Mouse (Mus musculus) neural tube, embryonic 10.5 days (tissue): ENCODE data around the gene S100a11.
A peak's percentile ranks its signal among the peaks of the same experiment; 100 is the strongest.
"Not testable (repeated sequence)": the region's sequence is repeated elsewhere in the genome, so short reads cannot be mapped to it uniquely, and the experiment has no call there.

Experiments used
- DNase-seq: peaks from one replicate; pipeline ENCODE4 v3.0.0-alpha.2; 2017; ENCODE audit warnings: low spot score; ENCODE audit errors: extremely low spot score

The S100a11 gene

DNA sequence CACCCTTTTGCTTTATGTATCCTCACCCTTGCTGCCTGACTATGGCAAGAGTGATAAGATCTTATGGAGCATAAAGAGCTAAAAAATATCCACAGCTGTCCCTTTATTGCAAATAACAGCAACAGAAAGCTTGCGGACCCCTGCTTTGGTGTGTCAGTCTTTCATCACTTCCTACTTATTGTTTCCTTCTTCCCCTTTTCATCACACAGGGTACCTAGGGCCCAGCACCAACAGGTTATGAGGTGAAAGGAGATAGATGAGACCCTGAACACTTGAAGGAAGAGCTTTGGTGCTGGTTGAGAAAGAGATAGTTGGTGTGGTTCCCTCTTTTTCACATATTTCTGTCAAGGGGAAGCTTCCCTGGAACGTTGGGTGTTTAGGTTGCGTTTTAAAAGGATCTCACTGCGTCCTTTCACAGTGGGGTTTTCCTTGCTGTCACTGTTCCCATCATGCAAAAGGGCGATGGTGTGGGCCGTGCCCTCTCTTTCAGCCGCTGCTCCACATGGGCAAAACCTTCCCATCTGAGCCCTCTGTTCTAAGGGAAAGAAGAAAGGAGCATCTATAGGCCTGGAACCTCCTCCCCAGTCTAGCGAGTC lies 1.3 kb downstream of the S100a11 start:
- no peak for DNase-seq

DNA sequence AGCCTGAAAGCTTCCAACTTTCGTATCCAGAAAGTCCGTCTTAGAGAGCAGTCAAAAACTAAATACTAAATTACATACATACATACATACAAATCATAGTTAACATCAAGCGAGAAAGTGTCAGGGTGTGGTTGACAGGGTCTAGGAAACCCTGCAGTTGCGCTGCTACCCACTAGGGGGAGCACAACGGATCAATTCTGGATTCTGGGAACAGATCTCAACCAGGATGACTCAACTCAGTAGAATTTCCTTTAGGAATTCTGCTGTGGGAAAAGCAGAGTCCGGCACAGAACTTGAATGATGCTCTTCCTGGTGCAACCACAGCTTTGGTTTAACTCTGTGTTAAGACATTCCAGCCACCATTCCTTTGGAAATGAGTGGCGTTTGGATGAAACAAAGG lies 2.3 kb downstream of the S100a11 start:
- DNase-seq, result peak; percentile 68

DNA sequence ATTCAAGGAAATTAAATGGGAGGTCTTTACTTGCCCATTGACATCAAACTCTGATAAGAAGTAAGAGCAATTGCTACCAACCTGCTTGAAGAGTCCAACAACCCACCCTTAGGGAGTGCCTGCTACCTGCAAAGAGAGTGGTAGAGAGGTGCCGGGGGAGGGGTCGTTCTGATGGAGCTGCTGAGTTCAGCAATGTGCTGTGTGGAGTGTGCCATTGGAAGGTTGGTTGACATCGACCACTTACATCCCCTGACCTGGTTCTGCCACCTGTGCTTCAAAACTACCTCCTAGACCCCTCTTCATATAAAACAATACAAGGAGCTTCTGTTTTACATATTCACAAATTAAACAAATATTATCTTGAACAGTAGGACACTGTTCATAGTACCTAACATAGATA lies 7.0 kb downstream of the S100a11 start:
- no peak for DNase-seq

DNA sequence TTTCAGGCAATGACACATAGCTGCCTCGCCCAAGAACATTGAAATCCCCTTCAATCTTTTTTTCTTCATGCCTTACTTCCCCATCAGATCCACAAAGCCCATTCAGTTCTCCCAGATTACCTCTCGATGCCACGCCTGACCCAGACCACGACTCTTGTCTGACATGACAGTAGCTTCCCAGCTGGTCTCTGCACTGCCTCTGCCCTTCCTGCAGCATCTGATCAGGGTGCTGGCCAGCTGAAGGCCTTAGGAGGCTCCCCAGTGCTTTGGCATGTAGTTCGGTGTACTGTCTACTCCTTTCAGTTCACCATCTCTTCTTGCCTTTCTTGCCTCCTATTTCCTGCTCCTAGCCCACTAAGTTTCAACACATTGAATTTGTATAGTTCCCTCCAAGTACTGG lies 8.5 kb downstream of the S100a11 start:
- no peak for DNase-seq

DNA sequence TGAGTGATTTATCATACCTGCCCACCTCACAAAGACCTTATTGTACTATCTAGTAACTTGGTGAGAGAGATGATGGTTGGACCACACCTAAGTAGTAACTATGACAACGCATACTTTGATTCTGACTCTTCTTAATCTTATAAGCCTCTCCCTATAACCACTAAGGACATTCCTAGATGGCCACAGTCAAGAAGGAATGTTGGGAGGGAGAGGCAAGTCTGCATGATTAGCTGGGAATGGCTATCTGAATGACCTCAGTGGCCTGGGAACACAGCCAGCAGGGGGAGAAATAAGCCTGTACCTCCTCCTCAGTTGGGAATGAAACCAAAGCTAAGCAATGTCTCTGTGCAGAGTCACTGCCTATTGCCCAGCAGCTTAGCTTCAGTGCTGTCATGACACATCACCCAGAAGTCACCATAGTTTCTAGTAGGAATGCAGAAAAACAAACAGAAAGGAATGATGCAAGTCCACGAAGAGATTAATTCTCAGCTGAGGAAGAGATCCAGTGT lies 16.8 kb downstream of the S100a11 start:
- no peak for DNase-seq

DNA sequence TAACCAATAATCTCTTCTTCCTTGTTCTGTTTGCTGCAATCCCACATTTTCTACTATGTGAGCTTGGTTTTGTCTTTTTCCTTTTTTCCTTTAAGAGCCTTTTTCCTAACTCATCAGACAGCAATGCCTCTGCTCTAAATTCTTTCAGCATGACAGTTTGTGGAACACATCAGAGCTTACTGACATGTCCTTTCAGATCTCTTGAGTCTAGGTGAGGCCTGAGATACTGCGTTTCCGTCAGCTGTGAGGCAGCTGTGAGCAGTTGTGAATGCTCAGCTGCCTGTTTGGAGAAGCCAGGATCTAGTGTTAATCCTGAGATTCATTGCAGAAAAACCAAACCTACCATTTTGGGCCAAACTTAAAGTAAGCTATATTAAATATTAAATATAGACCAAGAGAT lies 18.2 kb downstream of the S100a11 start:
- no peak for DNase-seq

DNA sequence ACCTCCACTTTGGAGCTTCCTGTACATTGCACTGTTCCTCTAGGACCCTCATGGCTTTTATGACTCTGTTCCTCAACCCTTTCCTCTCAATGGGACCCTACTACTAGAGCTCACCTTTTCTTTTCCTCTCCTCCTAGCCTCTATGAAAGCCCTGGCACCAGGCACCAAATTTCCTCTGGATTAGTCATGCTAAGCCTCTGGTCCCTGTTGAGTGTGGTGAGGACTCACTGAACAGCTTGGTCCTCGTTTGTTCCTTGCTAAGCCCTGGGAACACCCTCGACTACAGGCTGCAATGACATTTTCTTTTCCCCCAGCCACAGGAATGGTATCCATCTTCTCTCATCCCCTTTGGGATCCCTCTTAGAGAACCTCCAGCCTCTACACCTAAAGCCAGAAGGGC lies 21.2 kb downstream of the S100a11 start:
- DNase-seq, result no peak

DNA sequence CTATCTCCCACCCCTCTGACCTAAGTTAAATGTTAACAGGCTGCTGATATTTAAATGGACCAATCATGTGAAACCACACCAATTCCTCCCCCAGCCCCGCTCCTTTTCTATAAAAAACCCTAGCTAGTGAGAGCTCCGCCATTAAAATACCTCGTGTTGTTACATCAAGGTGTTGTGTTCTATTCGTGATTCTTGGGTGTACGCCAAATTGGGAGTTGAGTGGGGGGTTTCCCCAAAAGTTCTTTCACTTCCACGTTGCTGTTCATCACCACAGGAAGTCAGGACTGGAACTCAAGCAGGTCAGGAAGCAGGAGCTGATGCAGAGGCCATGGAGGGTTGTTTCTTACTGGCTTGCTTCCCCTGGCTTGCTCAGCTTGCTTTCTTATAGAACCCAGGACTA lies 23.9 kb downstream of the S100a11 start:
- DNase-seq, result not testable (repeated sequence)

DNA sequence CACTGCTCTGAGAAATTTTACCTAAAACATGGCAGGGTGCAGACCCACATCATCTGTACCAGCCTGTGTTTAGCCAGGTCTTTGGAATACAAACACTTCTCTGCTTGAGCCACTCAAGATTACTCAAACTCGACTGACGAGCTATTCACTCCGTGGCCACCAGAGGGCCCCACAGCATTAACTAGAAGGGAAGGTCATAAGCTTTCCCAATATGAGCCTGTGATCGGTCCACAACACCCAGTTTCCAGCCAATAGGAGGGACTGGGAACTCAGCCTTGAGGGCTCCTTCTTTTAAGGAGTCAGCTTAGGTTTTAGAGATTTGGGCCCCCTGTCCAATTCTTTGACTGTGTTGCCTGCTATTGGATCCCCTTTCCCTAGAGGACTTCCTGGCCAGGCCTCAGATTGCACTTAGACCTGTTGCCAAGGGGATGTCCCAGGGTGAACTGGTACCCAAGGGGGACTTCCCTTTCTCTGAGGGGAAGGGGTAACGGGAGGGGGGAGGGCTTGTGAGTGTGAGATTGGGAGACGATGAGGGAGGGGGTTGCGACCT lies 26.9 kb downstream of the S100a11 start:
- peak; percentile 78 for DNase-seq

DNA sequence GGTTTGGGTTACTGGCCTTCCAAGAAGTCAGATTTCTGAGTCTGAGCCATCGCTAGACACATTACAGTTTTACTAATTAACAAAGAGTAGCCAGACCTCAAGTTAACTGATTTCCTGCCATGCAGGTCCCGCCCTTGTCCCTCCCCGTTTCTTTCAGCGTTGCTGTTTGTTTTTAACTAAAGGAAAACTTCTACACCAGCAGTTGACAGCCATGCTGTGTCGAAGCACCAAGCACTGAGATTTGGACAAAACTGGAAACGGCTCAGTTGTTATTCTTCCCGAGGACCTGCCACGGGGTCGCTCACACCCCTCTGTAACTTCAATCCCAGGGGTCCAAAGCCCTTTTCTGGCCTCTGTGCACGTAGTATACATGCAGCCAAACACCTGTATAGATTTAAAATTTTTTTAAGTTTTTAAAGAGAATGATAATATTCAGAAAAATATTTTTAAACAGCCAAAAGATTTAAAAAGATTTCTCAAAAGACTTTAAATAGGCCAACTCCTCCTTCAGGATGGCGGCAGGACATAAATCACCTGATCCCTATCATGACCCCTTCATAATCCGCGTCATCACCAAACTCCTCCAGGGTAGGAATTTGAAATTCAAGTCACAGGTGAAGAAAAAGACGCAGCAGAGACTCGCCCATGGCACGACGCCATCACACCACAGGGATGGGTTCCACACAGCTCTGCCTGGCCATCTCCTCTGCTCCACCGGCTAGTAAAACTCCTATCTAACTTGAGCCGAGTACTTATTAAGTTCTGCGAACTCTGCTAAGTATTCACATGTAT lies 27.7 kb downstream of the S100a11 start:
- no peak for DNase-seq

DNA sequence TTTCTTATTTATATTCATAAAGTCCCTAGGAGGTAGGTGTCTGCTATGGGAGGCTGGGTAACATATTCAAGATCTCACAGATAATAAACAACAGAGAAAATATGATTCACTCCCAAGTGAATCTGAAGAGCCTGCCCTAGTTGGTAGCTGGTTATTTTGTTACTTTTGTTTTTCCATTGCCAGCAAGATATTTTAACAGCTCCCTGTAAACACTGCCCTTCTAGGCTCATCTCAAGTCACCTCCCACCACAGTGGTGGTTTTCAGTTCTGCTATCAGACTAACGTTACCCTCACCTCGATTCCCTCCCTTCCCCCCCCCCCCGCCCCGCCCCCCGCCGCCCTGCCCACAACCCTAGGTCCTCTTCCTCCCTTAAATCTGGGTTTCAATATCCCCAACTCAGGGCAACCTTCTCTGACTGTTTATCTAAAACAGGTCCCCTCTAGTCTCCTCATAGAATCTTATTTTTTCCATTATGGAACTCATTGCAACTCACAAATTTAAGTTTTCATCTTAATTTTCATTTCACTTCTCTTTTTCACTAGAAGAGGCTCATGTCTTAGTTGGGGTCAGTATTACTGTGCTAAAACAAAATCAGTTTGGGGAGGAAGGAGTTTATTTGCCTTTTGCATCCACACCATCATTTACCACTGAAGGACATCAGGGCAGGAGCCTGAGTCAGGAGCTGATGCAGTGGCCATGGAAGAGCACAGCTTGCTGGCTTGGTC lies 28.4 kb downstream of the S100a11 start:
- DNase-seq, result no peak

DNA sequence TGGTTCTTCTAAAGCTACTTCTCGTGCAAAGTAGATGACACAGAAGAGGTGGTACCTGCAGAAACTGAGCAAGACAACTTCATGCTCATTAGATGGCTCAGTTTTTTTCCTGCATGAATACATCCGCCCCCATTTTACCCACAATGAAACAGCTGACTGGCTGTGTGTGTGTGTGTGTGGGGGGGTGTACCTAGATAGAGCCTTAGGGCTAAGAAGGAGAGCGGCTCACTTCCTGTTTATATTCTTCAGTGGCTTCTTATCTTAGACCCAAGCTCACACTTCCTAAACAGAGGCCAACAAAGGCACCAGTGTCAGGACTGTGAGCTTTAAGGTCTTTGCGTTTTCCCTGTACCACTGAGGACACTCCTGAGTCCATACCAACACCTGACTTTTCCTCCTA lies 29.7 kb downstream of the S100a11 start:
- no peak for DNase-seq

DNA sequence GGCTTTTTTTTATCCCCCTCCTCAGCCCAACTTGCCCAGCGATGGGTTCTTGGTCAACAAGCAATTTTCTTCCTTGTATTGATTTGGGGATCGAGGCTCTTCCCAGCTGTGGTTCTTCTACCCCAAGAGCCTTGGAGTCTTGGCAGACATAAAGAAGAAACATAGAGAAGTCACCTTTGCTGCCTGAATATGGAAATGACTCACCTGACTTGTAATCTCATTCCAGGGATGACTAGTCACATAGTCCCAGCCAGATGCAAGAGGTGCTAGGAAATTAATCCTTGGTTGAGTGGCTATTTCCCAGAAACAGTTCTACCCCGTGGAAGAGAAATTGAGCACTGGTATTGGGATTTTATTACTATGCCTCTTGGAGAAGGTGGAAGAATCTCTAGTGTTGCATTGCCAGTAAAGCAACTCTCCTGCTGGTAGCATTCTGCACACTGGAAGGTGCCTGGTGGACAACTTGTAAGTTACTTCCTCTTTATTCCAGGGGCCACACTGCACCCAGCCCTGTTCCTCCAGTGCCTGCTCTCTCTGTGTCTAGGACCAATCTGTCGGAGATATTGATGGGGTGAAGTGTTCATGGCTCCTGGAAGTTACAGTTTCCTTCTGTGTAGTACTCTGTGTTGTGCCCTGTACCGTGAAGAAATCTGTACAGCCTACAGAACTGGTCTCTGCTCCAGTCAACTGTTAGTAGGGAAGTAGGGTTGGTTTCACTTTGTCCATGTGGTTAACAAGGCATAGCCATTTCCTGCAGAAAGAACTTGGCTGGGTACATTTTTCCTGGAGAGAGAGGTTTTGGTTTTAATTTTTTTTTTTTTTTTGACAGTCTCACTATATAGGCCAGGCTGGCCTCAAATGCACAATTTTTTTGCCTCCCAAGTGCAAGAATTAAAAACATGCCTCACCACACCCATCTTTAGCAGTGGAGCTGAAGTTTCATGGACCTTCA lies 31.9 kb downstream of the S100a11 start:
- DNase-seq, result no peak

DNA sequence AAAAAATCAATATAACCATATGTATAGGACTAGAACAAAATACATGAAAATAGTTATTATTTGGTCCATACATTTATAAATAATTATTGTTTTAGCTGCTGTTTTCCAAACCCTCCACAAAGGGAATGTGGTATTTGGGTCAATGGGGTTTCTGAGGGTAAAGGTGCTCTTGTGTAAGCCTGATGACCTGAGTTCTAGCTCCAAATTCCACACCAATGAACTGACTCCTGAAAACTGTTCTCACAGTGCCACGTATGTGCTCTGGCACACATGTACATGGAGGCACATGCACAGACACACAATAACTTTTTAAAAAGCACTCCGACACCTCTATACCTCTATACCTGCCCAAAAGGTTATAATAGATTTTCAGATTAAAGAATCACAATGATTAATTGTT lies 33.0 kb downstream of the S100a11 start:
- DNase-seq, result no peak

DNA sequence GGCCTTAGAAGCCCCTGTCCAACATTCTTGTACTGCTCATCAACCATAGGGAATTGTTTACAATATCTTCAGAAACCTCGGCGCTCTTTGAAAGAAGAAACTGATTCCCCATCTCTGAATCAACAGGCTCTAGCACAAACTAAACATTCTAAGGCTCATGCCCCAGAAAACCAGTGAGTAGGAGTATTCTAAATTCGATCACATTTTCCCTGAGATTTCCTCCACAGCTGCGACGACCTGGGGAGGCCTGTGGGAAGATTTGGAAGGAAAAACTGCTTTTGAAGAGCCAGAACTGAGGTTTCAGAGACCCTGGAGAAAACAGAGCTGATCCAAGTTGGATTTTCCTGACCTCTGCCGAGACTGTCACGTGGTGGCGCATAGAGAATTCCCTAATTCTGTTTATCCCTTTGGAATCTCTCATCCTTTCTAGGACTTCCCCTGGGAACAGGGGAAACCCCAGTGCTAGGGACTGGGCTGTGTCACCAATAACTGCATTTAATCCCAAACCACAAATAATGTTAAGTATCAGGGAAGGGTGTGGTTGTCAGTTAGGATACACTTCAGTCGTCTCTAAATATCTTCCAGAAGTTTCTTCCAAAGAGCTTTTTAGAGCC lies 33.6 kb downstream of the S100a11 start:
- no peak for DNase-seq

DNA sequence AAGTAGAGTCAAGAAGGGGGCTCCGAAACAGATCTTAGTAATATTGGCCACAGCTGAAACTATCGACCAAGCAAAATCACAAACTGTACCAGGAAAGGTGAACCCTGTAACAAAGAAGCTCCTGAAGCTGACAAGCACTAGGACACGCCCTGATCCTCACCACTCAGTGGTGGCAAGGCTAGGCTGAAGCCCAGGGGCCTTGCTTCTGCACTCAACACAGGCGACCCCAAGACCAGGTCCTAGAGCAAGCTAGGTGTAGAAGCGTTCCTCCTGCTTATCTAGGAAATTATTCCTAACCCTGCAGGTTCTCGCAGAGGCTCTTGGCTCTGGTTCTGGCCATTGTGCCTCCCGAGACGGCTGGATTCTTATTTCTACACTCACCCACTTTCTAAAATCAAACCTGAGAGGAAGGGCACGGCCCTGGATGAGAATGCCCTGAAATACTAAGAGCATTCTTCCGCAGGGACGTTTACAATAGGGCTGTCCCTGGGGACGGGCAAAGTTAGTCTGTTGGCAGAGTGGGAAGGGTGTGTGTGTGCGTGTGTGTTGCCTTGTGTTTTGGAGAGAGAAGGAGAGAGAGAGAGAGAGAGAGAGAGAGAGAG lies 34.2 kb downstream of the S100a11 start:
- DNase-seq, result peak; percentile 26

DNA sequence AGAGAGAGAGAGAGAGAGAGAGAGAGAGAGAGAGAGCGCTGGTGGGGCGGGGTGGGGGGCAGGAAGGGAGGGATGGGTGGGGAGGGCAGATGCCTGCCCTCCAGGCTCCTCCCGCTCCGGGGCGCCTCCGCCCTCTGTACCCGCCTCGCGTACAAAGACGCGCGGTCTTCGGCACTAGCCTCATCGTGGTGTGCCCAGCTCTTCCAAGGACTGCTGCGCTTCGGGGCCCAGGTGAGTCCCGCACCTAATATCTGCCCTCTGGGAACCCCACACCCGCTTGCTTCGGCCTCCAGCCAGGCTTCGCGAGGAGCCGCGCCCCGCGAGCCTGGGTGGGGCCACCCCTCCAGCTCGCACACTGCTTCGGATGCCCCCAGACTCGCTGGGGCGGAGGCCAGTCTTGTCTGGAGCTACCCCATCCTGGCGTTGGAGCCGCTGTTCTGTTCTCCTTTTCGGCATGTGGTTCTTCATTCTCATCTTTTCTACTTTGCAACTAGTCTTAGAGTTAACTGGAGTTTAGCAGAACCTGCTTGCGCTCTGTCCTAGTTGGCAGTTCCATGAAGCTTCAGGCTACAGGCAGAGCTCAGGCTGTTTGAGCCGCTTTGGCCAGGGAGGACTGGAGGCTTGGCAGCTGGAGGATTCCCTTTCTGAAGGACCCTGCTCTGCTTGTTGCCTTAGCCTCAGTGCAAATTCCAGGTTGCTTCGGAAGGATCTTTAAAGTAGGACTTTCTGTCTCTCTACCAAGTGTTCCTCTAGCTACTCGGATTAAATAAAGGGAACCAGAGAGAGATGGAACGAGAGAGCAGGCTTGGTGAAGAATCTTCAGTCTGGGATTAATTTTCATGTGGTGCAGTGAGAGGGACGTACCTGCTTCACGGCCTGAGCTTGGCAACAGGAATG lies 34.9 kb downstream of the S100a11 start, which contains the start of gene S100a10:
Gene S100a10, plus strand, starts transcription at position 100 of the 897 bp plus-strand sequence.
- peak; percentile 64 for DNase-seq

DNA sequence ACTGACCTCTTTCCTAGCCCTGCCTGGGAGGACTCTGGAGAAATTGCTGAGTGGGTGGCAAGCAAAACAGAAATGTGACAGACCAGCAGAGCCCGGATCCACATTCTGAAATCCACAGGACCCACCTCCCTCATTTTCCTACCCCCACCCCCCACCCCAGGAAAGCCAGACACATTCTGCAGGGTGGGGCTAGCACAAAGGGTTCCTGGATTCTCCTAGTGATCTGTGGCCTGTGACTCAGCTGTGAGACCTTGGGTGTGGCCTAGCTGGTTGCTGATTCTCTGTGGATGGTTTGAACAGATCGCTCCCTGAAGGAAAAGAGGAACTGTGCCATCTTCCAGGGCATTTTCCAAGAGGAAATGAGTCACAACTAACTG lies 35.6 kb downstream of the S100a11 start:
- DNase-seq, result peak; percentile 37

DNA sequence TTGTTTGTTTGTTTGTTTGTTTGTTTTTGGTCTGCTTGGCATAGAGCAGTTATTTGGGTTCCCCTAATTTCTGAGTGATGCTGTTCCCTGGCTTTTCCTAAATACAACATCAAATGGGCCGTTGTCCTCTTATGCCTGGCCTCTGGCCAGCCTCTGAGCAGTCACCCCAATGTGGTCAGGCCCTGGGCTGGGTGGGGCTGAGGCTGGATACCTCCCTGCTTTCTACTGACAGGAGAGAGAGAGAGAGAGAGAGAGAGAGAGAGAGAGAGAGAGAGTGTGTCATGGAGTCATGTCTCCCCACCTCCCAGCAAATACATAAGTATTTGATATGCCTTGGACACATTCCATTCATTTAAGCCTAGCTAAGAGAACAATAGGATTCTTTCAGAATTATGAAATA lies 36.3 kb downstream of the S100a11 start:
- no peak for DNase-seq
